Mouse (Mus musculus) common myeloid progenitor, adult 5-6 weeks (primary cell): Measurements from ENCODE around the gene Pknox1. TPM values are rescaled to one million over a fixed set of nuclear protein-coding genes. Genes with fewer than 3 reads are reported as not detected.

Experiments
- ATAC-seq: replicated peaks from 2 replicates; pipeline ENCODE4 v1.8.0; 2016; ENCODE audit warnings: low read depth, mild to moderate bottlenecking, moderate TSS enrichment, inconsistent platforms; ENCODE audit not compliant: poor library complexity, severe bottlenecking
- total RNA-seq: library from RNA; stranded (forward); fragments of 200-1000, 187-1606 nt; gene quantifications from 2 replicates; pipeline ENCODE4 v1.2.3, GENCODE M21; 2017

Pknox1 gene
- total RNA-seq, 1 experiment from 2014 or later: 25.1 TPM

DNA sequence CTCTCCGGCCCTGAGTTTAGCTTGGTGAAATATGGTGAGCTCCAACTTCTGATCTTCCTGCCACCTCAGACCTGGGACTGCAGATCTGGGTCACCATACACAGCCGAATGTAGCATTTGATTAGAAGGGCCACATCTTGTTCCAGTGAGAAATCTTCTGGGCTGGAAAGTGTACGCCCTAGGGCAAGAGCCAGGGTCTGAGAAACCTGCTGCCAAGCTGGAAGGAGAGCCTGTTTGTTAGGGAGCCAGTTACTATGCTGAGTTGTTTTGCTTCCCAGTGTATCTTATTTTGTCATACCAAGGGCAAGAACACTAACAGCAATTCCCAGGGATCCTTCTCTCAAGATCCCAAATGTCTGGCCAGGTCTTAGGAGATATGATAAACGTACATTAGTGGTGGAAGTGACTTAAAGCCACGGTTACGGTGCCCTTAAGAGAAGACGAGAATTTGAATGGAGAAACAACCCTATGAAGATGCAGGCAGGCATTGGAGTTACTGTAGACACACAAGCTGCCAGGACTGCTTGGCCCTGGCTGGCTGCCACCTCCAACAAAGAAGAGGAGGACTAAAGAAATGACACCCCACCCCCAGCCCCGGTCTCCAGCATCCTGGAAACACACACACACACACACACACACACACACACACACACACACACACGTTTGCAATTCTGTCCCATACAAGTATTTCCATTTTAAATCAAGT is 73.5 kb downstream of the Pknox1 start:
- no peak for ATAC-seq

DNA sequence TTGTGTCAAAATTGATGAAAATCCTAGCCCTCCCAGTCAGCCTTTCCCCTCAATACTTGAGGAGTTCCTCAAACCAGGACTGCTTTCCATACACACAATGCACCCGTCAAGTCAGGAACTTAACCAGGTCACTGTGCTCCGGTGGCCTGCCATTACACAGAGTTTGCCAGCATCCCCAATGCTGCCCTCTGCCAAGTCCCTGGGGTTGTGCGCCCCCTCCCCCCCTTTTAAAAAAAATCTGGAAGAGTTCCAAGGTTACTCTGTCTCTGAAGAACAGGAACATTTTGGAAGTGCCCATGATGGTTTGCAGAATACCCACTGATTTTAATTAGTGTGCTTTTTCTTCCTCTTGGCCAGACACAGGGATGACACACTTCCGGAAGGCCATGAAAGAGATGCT is 75.1 kb downstream of the Pknox1 start:
- ATAC-seq: no peak

DNA sequence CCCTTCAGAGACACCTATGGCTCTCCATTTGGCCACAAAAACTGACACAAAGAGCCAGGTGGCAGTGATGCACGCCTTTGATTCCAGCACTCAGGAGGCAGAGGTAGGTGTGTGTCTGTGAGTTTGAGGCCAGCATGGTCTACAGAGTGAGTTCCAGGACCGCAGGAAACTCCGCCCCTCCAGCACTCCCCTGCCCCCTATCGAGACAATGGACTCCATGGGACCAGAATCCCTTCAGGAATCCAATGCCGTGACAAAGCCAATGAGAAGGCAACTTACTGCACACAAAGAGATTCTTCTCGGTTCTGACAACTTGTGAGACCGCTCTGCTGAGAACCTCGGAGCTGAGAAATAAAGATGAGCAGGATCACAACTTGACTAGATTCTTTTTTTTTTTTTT is 77.8 kb downstream of the Pknox1 start:
- no peak for ATAC-seq

DNA sequence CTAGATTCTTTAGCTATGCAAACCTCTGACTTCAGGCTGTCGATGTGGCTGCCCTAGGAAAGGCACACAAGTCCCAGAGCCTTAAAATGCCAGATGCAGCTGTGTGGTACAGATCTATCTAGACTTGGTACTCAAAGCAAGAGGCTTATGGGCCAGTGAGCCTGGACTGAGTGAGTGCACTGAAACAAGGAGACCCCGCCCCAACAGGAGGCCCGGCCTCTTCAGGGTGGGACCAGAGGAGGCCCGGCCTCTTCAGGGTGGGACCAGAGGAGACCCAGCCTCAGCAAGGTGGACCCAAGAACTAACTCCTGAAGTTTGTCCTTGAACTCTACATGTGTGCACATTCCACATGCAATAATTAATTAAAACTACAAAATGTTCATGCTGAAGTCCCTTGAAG is 78.4 kb downstream of the Pknox1 start:
- ATAC-seq: no peak

DNA sequence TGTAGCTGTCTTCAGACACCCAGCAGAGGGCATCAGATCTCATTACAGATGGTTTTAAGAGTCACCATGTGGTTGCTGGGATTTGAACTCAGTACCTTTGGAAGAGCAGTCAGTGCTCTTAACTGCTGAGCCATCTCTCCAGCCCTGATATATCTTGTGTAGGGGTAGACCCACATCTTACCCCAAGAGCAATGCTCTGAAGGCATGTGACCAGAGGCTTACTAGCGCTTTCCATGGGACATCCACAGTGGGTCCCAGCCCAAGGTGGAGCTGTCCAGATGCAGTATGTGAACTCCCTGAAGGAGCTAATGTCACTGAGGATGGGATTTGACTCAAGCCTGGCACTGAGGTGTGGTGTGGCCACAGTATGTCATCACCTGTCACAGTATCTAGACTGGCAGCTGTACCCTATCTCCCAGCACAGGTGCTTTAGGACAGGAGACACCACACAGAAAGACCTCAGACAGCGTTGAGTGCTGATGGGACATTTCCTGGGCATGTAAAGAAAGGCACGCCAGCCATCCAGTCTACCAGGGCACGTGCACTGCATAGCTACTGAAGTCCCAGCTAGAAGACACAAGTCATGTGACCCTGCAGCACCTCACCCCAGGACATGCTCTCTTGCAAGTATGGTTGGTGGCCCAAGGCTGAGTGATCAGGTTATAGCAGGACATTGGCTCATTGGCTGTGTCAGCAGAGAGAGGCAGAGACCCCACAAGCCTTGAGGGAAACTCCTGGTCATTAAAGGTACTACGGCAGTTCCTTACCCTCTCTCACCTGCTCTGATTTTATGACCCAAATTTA is 81.9 kb downstream of the Pknox1 start:
- no peak for ATAC-seq

DNA sequence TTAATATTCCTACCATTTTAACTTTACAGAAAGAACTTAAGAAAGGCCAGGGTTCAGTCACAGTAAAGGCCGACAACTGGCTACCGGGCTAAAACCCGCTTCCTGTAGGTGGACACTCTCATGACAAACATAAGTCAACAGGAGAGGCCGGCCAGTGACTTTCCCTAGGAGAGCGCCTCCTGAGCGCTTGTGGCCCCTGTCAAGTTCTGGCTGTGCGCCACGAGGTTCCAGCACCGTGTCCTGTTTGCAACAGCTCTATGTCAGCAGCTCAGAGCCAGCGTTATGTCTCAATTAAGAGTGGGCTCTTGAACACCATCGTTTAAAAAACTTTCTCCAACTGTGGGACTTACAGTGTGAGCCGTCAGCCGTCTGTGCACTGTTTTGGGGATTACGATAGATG is 87.6 kb downstream of the Pknox1 start:
- no peak for ATAC-seq

DNA sequence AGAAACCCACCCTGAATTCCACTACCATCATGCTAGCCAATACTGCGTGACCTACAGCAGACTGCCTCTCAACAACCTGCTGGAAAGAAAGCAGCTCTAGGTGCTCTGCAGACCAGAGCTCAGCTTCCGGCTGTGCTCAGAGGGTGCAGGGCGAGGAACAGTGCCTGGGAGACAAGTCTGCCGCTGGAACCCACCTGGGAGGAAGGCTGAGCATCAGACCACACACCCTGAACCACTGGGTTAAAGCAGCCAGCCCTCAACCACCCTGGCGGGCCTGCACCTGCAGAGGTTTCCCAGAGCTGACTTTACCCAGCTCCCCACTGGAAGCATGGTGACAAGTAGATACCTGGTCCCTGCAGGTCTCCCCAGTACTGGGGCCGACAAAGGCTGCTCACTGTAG is 88.7 kb downstream of the Pknox1 start:
- ATAC-seq: no peak

DNA sequence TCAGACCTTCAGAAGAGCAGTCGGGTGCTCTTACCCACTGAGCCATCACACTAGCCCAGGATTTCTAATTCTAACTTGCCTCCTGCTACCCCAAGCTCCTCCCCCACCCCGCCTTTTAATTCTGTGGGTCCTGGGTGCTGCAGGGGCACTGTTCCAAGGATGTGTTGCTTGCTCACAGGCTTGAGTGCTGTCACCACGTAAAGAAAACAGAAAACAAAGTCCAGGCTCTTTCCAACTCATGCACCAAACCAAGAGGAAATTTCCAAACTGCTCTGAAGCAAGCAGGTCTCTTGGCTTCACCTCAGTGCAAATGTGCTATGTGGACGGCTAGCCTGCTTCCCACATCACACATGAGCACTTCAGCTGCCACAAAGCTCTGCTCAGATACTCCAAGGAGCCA is 90.8 kb downstream of the Pknox1 start:
- no peak for ATAC-seq

DNA sequence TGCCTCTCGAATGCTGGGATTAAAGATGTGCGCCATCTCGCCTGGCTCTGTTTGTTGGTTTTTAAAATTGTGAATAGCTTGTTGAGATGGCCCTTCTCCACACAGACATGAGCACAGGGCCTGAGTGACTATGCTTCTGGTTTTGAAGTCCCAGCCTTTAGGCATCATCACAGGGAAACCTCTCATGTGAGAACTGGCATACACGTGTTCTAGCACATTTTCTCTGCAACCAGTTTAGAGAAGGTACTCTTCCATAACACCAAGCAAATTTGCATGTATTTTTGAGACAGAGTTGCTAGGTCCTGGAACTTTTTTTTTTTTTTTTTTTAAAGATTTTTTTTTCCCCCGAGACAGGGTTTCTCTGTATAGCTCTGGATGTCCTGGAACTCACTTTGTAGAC is 92.1 kb downstream of the Pknox1 start:
- ATAC-seq: no peak

Other genes with a start within 250 kb of the Pknox1 start
- not detected in 2 replicates for gene Pde9a, start 178.5 kb upstream of the Pknox1 start, total RNA-seq
- gene Wdr4, start 44.8 kb upstream of the Pknox1 start, total RNA-seq: 15.1 and 18.3 TPM in 2 replicates
- gene Ndufv3, start 44.6 kb upstream of the Pknox1 start, total RNA-seq: 182 and 243 TPM in 2 replicates
- gene Cbs, start 72.5 kb downstream of the Pknox1 start, total RNA-seq: 2.9 TPM in 1 of 2 replicates, not detected in the other
- 257 and 274 TPM in 2 replicates for gene U2af1, start 94.2 kb downstream of the Pknox1 start, total RNA-seq
- gene Cryaa, start 113.1 kb downstream of the Pknox1 start, total RNA-seq: not detected in 2 replicates